Mouse (Mus musculus) thymus, postnatal 14 days (tissue): Measurements from ENCODE around the gene Exosc3.

Source experiments
- DNase-seq: peaks from one replicate; pipeline ENCODE4 v3.0.0; 2021

The Exosc3 gene

DNA sequence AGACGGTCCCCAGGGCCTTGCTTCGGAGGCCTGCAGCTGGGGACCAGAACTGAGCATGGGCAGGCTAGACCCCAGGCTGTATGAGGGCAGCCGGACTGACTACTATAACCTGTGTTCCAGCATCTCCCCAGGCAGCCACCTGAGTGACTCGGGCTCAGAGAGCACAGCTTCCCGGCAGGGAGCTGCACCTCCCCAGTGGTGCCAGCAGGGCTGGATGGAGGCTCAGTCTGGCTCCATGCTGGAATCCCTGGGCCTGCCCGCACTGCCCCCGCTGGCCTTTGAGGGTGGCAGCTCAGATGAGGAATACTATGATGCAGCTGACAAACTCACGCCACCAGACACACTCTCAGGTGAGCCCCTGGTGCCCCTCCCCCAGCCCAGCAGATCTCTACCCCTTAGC lies 63.2 kb downstream of the Exosc3 start:
- no peak for DNase-seq

DNA sequence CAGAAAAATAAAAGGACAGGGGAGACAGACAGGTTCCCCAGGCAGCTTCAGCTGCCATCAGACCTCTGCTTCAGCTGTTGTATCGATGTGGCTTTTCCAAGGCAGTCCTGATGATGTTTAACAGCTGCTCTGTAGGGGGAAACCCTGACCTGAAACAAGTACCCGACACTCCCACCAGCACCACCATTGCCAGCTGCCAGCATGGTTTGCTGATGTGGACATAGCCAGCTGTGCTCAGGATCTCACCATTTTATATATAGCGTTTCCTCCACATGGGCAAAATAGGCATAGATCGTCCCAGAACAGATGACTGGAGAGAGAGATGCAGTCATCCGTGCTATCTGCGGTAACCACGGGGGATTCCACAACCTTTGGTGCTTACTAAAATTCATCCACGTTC lies 66.8 kb downstream of the Exosc3 start:
- no peak for DNase-seq

DNA sequence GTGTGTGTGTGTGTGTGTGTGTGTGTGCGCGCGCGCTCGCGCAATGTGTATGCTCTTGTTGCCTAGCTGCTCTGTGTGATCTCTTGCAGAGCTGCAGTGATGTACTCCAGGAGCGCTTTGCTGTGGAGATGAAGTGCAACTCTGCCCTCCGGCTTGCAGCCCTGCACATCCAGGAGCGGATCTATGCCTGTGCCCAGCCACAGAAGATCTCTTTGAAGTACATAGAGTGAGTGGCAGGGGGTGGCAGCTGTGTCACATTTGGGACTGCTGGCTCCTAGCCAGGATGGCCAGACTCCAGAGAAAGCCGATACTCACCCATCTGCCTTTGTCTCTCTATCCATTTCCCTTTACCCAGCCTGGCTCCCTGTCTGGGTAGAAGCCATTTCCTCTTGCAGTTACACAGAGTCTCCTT lies 71.5 kb downstream of the Exosc3 start:
- no peak for DNase-seq

DNA sequence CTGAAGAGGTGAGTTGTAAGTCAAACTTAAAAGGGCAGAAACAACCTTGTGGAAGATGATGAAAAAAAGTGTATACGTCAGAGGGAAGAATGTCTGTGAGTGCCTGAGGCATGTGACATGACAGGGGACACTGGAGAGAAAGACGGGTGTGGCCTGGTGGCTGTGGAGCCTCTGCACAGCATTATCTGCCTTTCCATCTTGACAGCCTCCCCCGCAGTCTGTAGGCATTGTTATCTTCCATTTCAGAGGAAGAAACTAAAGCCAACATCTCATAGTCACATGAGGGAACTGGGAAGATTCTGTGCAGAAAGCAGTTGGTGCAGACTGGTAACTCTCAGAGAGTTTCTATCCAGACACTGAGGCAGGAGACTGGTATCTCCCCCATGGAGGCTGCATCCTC lies 74.6 kb downstream of the Exosc3 start:
- DNase-seq, result peak; percentile 11
